Mouse (Mus musculus): ENCODE data around the gene Slco4a1. TPM values are rescaled to one million over a fixed set of nuclear protein-coding genes. Genes with fewer than 3 reads are reported as not detected.

The Slco4a1 gene
- total and polyA plus RNA-seq, 2 experiments from 2014 or later, result 2.5 to 5.1 TPM

DNA sequence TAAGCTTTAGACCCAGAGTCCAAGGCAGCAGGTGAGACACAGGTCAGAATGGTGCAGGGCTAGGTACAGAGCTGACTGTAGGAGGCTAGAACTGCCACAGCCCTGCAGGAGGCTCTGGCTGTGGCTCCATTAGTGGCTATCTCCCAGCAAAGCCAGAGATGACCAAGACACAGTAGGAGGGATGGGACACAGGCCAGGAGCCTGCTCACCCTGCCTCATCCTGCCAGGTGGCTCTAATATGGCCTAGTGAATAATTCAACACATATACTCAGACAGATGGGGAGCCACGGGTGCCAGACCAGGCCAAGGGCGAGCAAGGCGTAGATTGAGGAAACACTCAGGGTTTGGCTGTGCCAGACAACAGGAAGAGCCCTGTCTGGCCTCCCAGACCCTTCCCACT lies 35.4 kb upstream of the Slco4a1 start:
- Histone ChIP-seq H3K4me3 (ENCODE audit: low read depth, low read length) (no peak overlapping the region), H3K4me1 (ENCODE audit: insufficient read depth, low read length) (no peaks in the 10 kb centered on the region), H3K27me3 (ENCODE audit: insufficient read depth, low read length) (no peaks in the 10 kb centered on the region; the same call in 1 of the 2 replicates), H3K9ac (replicated peaks; ENCODE audit: low read length, poor library complexity, severe bottlenecking) (no peak overlapping the region), H3K27ac (ENCODE audit: low read depth, low read length) (no peak overlapping the region), H3K36me3 (ENCODE audit: insufficient read depth, low read length) (no peaks in the 10 kb centered on the region), H3K9me3 (ENCODE audit: low read length) (no peaks in the 10 kb centered on the region), H3K4me2 (ENCODE audit: low read depth, low read length, poor library complexity, severe bottlenecking) (no peak overlapping the region)
- no peak for TF ChIP-seq CTCF (IDR thresholded peaks at IDR 0.05)
- WGBS, result 59% methylated on average over 3 of the region's 3 CpGs
- DNase-seq (ENCODE audit: low spot score) (peak; percentile 35), ATAC-seq (ENCODE audit: low FRiP score) (no peak)

DNA sequence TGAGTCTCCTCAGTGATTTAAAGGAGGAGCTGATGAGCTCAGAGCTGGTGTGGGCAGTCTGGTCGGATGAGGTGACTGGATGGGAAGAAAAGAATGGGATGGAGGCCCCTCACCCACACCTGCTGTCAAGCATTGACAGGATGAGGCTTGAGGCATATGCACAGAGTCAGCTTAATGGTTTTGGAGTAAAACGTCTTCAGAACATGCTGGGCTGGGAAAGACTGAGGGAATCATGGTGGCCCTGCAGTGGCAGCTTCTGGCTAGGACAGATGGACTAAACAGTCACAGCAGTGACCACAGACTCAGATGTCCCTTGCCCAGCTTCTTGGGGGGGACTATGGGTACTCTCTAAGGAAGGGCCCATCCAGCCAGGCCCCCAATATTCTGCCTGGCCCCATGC lies 30.9 kb upstream of the Slco4a1 start:
- WGBS, result 60% methylated on average over 2 of the region's 2 CpGs
- ATAC-seq (ENCODE audit: low FRiP score) (no peak), DNase-seq (ENCODE audit: low spot score) (no peak)
- Histone ChIP-seq H3K27ac (ENCODE audit: low read depth, low read length) (no peak overlapping the region), H3K4me2 (ENCODE audit: low read depth, low read length, poor library complexity, severe bottlenecking) (no peak overlapping the region), H3K36me3 (ENCODE audit: insufficient read depth, low read length) (no peaks in the 10 kb centered on the region), H3K4me3 (ENCODE audit: low read depth, low read length) (no peak overlapping the region), H3K4me1 (ENCODE audit: insufficient read depth, low read length) (no peaks in the 10 kb centered on the region), H3K9me3 (ENCODE audit: low read length) (no peaks in the 10 kb centered on the region), H3K27me3 (ENCODE audit: insufficient read depth, low read length) (no peaks in the 10 kb centered on the region; the same call in 1 of the 2 replicates), H3K9ac (replicated peaks; ENCODE audit: low read length, poor library complexity, severe bottlenecking) (no peak overlapping the region)
- TF ChIP-seq CTCF (IDR thresholded peaks at IDR 0.05), result no peak

DNA sequence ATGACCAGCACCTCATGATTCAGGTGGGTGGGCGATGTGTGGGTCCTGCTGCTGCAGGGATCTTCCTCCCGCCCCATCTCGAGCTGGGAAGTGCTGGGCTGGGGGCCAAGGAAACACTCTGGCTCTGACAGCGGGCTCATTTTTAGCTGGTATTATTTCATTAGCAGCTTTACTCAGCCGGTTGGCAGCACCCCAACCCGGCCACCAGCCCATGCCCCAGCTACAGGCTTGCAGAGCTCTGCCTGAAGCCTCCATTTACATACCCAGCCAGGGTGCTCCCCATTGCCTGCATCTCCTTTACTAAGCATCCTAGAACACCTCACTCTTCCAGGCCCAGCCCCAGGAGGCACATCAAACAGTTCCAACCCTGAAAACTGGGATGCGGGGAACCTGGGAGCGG lies 29.0 kb upstream of the Slco4a1 start:
- no peak overlapping the region for H3K27ac ChIP-seq (ENCODE audit: low read depth, low read length)
- H3K4me1 ChIP-seq (ENCODE audit: insufficient read depth, low read length), result no peaks in the 10 kb centered on the region
- no peaks in the 10 kb centered on the region for H3K36me3 ChIP-seq (ENCODE audit: insufficient read depth, low read length)
- no peak overlapping the region for H3K4me2 ChIP-seq (ENCODE audit: low read depth, low read length, poor library complexity, severe bottlenecking)
- ATAC-seq (ENCODE audit: low FRiP score), result no peak
- DNase-seq (ENCODE audit: low spot score), result peak; percentile 80
- H3K9ac ChIP-seq (replicated peaks; ENCODE audit: low read length, poor library complexity, severe bottlenecking), result no peak overlapping the region
- H3K27me3 ChIP-seq (ENCODE audit: insufficient read depth, low read length), result no peaks in the 10 kb centered on the region; the same call in 1 of the 2 replicates
- 60% methylated on average over 8 of the region's 8 CpGs for WGBS
- H3K9me3 ChIP-seq (ENCODE audit: low read length), result no peaks in the 10 kb centered on the region
- no peak overlapping the region for H3K4me3 ChIP-seq (ENCODE audit: low read depth, low read length)
- TF ChIP-seq CTCF (IDR thresholded peaks at IDR 0.05), result no peak

DNA sequence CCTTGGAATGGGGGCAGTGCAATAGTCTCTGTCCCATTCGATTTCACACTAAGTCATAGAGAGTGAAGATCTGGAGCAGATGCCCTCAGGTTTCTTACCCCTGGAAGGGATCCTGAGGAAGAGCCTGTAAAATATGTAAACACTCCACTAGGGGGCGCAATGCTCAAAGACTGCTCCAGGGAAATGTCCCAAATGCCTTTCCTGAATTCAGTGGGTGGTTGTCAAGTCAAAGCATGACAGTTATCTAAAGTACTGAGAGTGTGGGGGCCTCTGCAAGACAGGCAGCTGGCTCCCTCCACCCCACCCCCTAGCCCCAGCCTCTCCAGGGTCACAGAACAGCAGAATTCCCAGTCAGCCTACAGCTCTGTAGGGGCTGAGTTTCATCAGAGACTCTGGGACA lies 27.7 kb upstream of the Slco4a1 start:
- ATAC-seq (ENCODE audit: low FRiP score), result no peak
- no peak overlapping the region for H3K4me3 ChIP-seq (ENCODE audit: low read depth, low read length)
- no peaks in the 10 kb centered on the region for H3K4me1 ChIP-seq (ENCODE audit: insufficient read depth, low read length)
- H3K9me3 ChIP-seq (ENCODE audit: low read length), result no peaks in the 10 kb centered on the region
- WGBS, result 27% methylated on average over 2 of the region's 2 CpGs
- peak; percentile 49 for DNase-seq (ENCODE audit: low spot score)
- TF ChIP-seq CTCF (IDR thresholded peaks at IDR 0.05), result peak; percentile 57
- H3K27me3 ChIP-seq (ENCODE audit: insufficient read depth, low read length), result no peaks in the 10 kb centered on the region; the same call in 1 of the 2 replicates
- H3K9ac ChIP-seq (replicated peaks; ENCODE audit: low read length, poor library complexity, severe bottlenecking), result no peak overlapping the region
- H3K27ac ChIP-seq (ENCODE audit: low read depth, low read length), result no peak overlapping the region
- H3K4me2 ChIP-seq (ENCODE audit: low read depth, low read length, poor library complexity, severe bottlenecking), result no peak overlapping the region
- no peaks in the 10 kb centered on the region for H3K36me3 ChIP-seq (ENCODE audit: insufficient read depth, low read length)

DNA sequence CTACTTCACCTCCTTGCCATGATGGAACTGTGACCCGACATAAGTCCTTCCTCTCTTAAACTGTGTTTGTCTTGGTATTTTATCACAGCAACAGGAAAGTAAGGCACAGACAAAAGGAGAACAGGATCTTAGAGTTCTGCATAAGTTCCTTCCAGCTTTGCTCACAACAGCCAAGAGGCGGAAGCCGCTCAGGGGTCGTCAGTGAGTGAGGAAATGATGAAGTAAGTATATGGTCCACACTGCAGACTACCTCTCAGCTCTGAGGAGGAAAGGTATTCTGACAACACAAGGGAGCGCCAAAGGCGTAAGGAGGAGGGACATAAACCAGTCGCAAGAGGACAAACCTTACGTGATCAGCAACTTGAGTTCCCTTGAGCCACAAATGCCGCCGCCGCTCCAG lies 25.4 kb upstream of the Slco4a1 start:
- H3K4me3 ChIP-seq (ENCODE audit: low read depth, low read length), result no peak overlapping the region
- no peaks in the 10 kb centered on the region for H3K9me3 ChIP-seq (ENCODE audit: low read length)
- DNase-seq (ENCODE audit: low spot score), result no peak
- no peak for ATAC-seq (ENCODE audit: low FRiP score)
- H3K4me1 ChIP-seq (ENCODE audit: insufficient read depth, low read length), result no peaks in the 10 kb centered on the region
- H3K36me3 ChIP-seq (ENCODE audit: insufficient read depth, low read length), result no peaks in the 10 kb centered on the region
- no peaks in the 10 kb centered on the region; the same call in 1 of the 2 replicates for H3K27me3 ChIP-seq (ENCODE audit: insufficient read depth, low read length)
- TF ChIP-seq CTCF (IDR thresholded peaks at IDR 0.05), result no peak
- H3K27ac ChIP-seq (ENCODE audit: low read depth, low read length), result no peak overlapping the region
- no peak overlapping the region for H3K9ac ChIP-seq (replicated peaks; ENCODE audit: low read length, poor library complexity, severe bottlenecking)
- WGBS, result 83% methylated on average over 11 of the region's 11 CpGs
- no peak overlapping the region for H3K4me2 ChIP-seq (ENCODE audit: low read depth, low read length, poor library complexity, severe bottlenecking)

DNA sequence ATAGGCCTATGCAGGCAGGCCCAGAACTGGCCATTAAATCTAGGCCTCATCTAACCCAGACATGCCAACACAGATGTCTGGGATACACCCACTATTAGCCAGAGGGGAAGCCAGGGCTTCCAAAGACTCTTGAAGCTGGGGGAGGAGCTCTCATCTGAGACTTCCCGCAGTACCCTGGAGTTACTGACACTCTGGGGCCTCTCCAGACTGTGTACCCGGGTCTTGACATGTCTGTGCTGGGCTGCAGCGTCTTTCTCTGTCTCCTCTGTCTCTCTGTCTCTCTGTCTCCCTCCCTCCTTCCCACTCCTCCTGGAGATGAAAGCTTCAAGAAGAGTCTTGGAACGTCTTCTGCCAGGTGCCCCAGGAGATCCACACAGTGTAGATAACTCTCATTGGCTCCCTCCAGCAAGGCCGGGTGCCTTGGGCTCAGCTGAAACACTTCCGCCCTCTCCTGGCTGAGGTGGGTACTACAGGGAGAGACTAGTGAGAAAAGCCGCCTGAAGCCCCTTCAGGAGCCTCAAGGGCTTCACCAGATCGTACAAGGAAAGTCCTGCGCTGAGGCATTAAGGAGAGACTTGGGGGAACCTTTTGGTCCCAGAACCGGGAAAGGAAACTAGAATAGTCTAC lies 23.9 kb upstream of the Slco4a1 start:
- Histone ChIP-seq H3K9ac (replicated peaks; ENCODE audit: low read length, poor library complexity, severe bottlenecking) (no peak overlapping the region), H3K4me1 (ENCODE audit: insufficient read depth, low read length) (no peaks in the 10 kb centered on the region), H3K27ac (ENCODE audit: low read depth, low read length) (no peak overlapping the region), H3K4me3 (ENCODE audit: low read depth, low read length) (no peak overlapping the region), H3K27me3 (ENCODE audit: insufficient read depth, low read length) (no peaks in the 10 kb centered on the region), H3K4me2 (ENCODE audit: low read depth, low read length, poor library complexity, severe bottlenecking) (no peak overlapping the region), H3K36me3 (ENCODE audit: insufficient read depth, low read length) (no peaks in the 10 kb centered on the region), H3K9me3 (ENCODE audit: low read length) (no peaks in the 10 kb centered on the region)
- peak; percentile 85 for DNase-seq (ENCODE audit: low spot score)
- 22% methylated on average over 10 of the region's 10 CpGs for WGBS
- ATAC-seq (ENCODE audit: low FRiP score), result peak; percentile 65; the same call in 1 of the 2 replicates
- peak; percentile 90 for TF ChIP-seq CTCF (IDR thresholded peaks at IDR 0.05)

All from midbrain, postnatal 0 days (tissue).